Mouse (Mus musculus): Measurements from ENCODE around the gene Ifrd1.
"Not testable (repeated sequence)": the region's sequence is repeated elsewhere in the genome, so short reads cannot be mapped to it uniquely, and the experiment has no call there.

The Ifrd1 gene

GRCm38 (mm10) chr12:40248454-40249180 is at the start of gene Ifrd1:
Gene Ifrd1, minus strand, starts transcription at chr12:40248504.
- DNase-seq (ENCODE audit: low spot score): no peak

GRCm38 (mm10) chr12:40286539-40286938 is 38.2 kb upstream of the Ifrd1 start:
- no peak for DNase-seq (ENCODE audit: low spot score)

GRCm38 (mm10) chr12:40280596-40281325 is 32.5 kb upstream of the Ifrd1 start:
- no peak for DNase-seq (ENCODE audit: low spot score)

GRCm38 (mm10) chr12:40277581-40277980 is 29.3 kb upstream of the Ifrd1 start:
- no peak for DNase-seq (ENCODE audit: low spot score)

GRCm38 (mm10) chr12:40274931-40275330 is 26.6 kb upstream of the Ifrd1 start:
- DNase-seq (ENCODE audit: low spot score): no peak

GRCm38 (mm10) chr12:40273339-40273738 is 25.0 kb upstream of the Ifrd1 start:
- DNase-seq (ENCODE audit: low spot score): no peak

- DNase-seq (ENCODE audit: low spot score): no peak
Measured at GRCm38 (mm10) chr12:40272710-40273109, 24.4 kb upstream of the Ifrd1 start.

GRCm38 (mm10) chr12:40268313-40268712 is 20.0 kb upstream of the Ifrd1 start:
- no peak for DNase-seq (ENCODE audit: low spot score)

GRCm38 (mm10) chr12:40263712-40264111 is 15.4 kb upstream of the Ifrd1 start:
- no peak for DNase-seq (ENCODE audit: low spot score)

GRCm38 (mm10) chr12:40263006-40263405 is 14.7 kb upstream of the Ifrd1 start:
- no peak for DNase-seq (ENCODE audit: low spot score)

- no peak for DNase-seq (ENCODE audit: low spot score)
Measured at GRCm38 (mm10) chr12:40258462-40259000, 10.2 kb upstream of the Ifrd1 start.

GRCm38 (mm10) chr12:40257226-40257625 is 8.9 kb upstream of the Ifrd1 start:
- DNase-seq (ENCODE audit: low spot score): peak; percentile 88

- DNase-seq (ENCODE audit: low spot score): no peak
Measured at GRCm38 (mm10) chr12:40256543-40256942, 8.2 kb upstream of the Ifrd1 start.

GRCm38 (mm10) chr12:40256033-40256432 is 7.7 kb upstream of the Ifrd1 start:
- no peak for DNase-seq (ENCODE audit: low spot score)

- DNase-seq (ENCODE audit: low spot score): not testable (repeated sequence)
Measured at GRCm38 (mm10) chr12:40255310-40255709, 7.0 kb upstream of the Ifrd1 start.

GRCm38 (mm10) chr12:40254729-40255128 is 6.4 kb upstream of the Ifrd1 start:
- DNase-seq (ENCODE audit: low spot score): no peak

- DNase-seq (ENCODE audit: low spot score): no peak
Measured at GRCm38 (mm10) chr12:40253241-40253640, 4.9 kb upstream of the Ifrd1 start.

- DNase-seq (ENCODE audit: low spot score): no peak
Measured at GRCm38 (mm10) chr12:40250256-40250655, 2.0 kb upstream of the Ifrd1 start.

GRCm38 (mm10) chr12:40247976-40248375 is 328 bp downstream of the Ifrd1 start:
- DNase-seq (ENCODE audit: low spot score): no peak

- no peak for DNase-seq (ENCODE audit: low spot score)
Measured at GRCm38 (mm10) chr12:40247384-40247783, 920 bp downstream of the Ifrd1 start.

- DNase-seq (ENCODE audit: low spot score): no peak
Measured at GRCm38 (mm10) chr12:40245434-40245970, 2.8 kb downstream of the Ifrd1 start.

GRCm38 (mm10) chr12:40244926-40245325 is 3.4 kb downstream of the Ifrd1 start:
- DNase-seq (ENCODE audit: low spot score): no peak

- no peak for DNase-seq (ENCODE audit: low spot score)
Measured at GRCm38 (mm10) chr12:40243821-40244221, 4.5 kb downstream of the Ifrd1 start.
